In genomic region chr1:20569430-20569829, GRCm38 (mm10) we compare ENCODE assay signal across 25 mouse cellular contexts. TPM values are rescaled to one million over a fixed set of nuclear protein-coding genes. Genes with fewer than 3 reads are reported as not detected.
DNase-seq lines count a peak whose midpoint lies in the region; ATAC-seq and TF ChIP-seq lines count a peak whose summit lies in the region.
"Had no signal": no experiment of that assay in that cellular context is flagged by ENCODE, and none has a peak within 500 bp of the region (broad histone marks: within the 10 kb centered on the region; RNA-seq: fewer than 3 reads in every experiment).

No protein-coding gene starts in this region.

- no peak overlapping the region for H3K9ac ChIP-seq in hindbrain, embryonic 15.5 days
- H3K9ac ChIP-seq in hindbrain, embryonic 12.5 days = no peak overlapping the region
- H3K9ac ChIP-seq in kidney, embryonic 15.5 days = no peak overlapping the region
- no peak overlapping the region for H3K9ac ChIP-seq in midbrain, embryonic 15.5 days
- H3K9ac ChIP-seq in midbrain, postnatal 0 days (replicated peaks; ENCODE audit: low read length, poor library complexity, severe bottlenecking) = no peak overlapping the region
- H3K9ac ChIP-seq: embryonic facial prominence, embryonic 13.5 days; forebrain, embryonic 12.5 days; forebrain, embryonic 15.5 days; heart, embryonic 12.5 days; heart, embryonic 15.5 days had no signal

- H3K9me3 ChIP-seq in hindbrain, embryonic 15.5 days = no peaks in the 10 kb centered on the region
- H3K9me3 ChIP-seq in hindbrain, embryonic 12.5 days (replicated peaks) = no peaks in the 10 kb centered on the region
- H3K9me3 ChIP-seq in kidney, embryonic 15.5 days (replicated peaks) = no peaks in the 10 kb centered on the region
- no peaks in the 10 kb centered on the region for H3K9me3 ChIP-seq in midbrain, embryonic 15.5 days
- H3K9me3 ChIP-seq in midbrain, postnatal 0 days (ENCODE audit: low read length) = no peaks in the 10 kb centered on the region
- H3K9me3 ChIP-seq: embryonic facial prominence, embryonic 13.5 days; forebrain, embryonic 12.5 days; forebrain, embryonic 15.5 days; heart, embryonic 15.5 days had no signal

- H3K4me2 ChIP-seq in hindbrain, embryonic 15.5 days = no peak overlapping the region
- no peak overlapping the region for H3K4me2 ChIP-seq in hindbrain, embryonic 12.5 days (replicated peaks)
- H3K4me2 ChIP-seq in kidney, embryonic 15.5 days = no peak overlapping the region
- no peak overlapping the region for H3K4me2 ChIP-seq in midbrain, embryonic 15.5 days
- no peak overlapping the region for H3K4me2 ChIP-seq in midbrain, postnatal 0 days (ENCODE audit: low read depth, low read length, poor library complexity, severe bottlenecking)
- H3K4me2 ChIP-seq: embryonic facial prominence, embryonic 13.5 days; forebrain, embryonic 12.5 days; forebrain, embryonic 15.5 days; heart, embryonic 12.5 days; heart, embryonic 15.5 days had no signal

- H3K4me1 ChIP-seq in hindbrain, embryonic 15.5 days (replicated peaks) = no peaks in the 10 kb centered on the region
- no peaks in the 10 kb centered on the region for H3K4me1 ChIP-seq in hindbrain, embryonic 12.5 days
- no peaks in the 10 kb centered on the region for H3K4me1 ChIP-seq in kidney, embryonic 15.5 days
- H3K4me1 ChIP-seq in kidney, adult 2 months (ENCODE audit: control insufficient read depth, insufficient read depth, low read length) = no peaks in the 10 kb centered on the region
- H3K4me1 ChIP-seq in midbrain, embryonic 15.5 days = no peaks in the 10 kb centered on the region
- H3K4me1 ChIP-seq in midbrain, postnatal 0 days (ENCODE audit: insufficient read depth, low read length) = no peaks in the 10 kb centered on the region
- H3K4me1 ChIP-seq: embryonic facial prominence, embryonic 13.5 days; forebrain, embryonic 12.5 days; forebrain, embryonic 15.5 days; heart, embryonic 12.5 days; heart, embryonic 15.5 days had no signal

- WGBS in hindbrain, embryonic 15.5 days = 44% methylated on average over 3 of the region's 3 CpGs
- WGBS in hindbrain, embryonic 12.5 days = 41% methylated on average over 3 of the region's 3 CpGs
- WGBS in kidney, embryonic 15.5 days = 37% methylated on average over 3 of the region's 3 CpGs
- WGBS in kidney, adult 2 months = 30% methylated on average over 3 of the region's 3 CpGs
- 35% methylated on average over 3 of the region's 3 CpGs for WGBS in midbrain, embryonic 15.5 days
- 20% methylated on average over 3 of the region's 3 CpGs for WGBS in midbrain, postnatal 0 days

- no peaks in the 10 kb centered on the region for H3K27me3 ChIP-seq in hindbrain, embryonic 15.5 days
- H3K27me3 ChIP-seq in hindbrain, embryonic 12.5 days = no peaks in the 10 kb centered on the region
- H3K27me3 ChIP-seq in kidney, embryonic 15.5 days = no peaks in the 10 kb centered on the region
- no peaks in the 10 kb centered on the region for H3K27me3 ChIP-seq in kidney, adult 2 months (replicated peaks; ENCODE audit: control insufficient read depth, insufficient read depth, low read length)
- H3K27me3 ChIP-seq in midbrain, embryonic 15.5 days (replicated peaks) = no peaks in the 10 kb centered on the region
- no peaks in the 10 kb centered on the region for H3K27me3 ChIP-seq in midbrain, postnatal 0 days (ENCODE audit: insufficient read depth, low read length)
- H3K27me3 ChIP-seq: forebrain, embryonic 12.5 days; forebrain, embryonic 15.5 days; heart, embryonic 12.5 days; heart, embryonic 15.5 days had no signal

- H3K36me3 ChIP-seq in hindbrain, embryonic 15.5 days = no peaks in the 10 kb centered on the region
- no peaks in the 10 kb centered on the region for H3K36me3 ChIP-seq in hindbrain, embryonic 12.5 days
- H3K36me3 ChIP-seq in kidney, embryonic 15.5 days = peaks cover 8% of the 10 kb centered on the region; the same call in 1 of the 2 replicates
- H3K36me3 ChIP-seq in kidney, adult 2 months (ENCODE audit: control insufficient read depth, insufficient read depth, low read length) = no peaks in the 10 kb centered on the region; the same call in none of the 2 replicates
- no peaks in the 10 kb centered on the region for H3K36me3 ChIP-seq in midbrain, embryonic 15.5 days (replicated peaks)
- H3K36me3 ChIP-seq in midbrain, postnatal 0 days (ENCODE audit: insufficient read depth, low read length) = no peaks in the 10 kb centered on the region
- H3K36me3 ChIP-seq: embryonic facial prominence, embryonic 10.5 days; embryonic facial prominence, embryonic 13.5 days; forebrain, embryonic 12.5 days; forebrain, embryonic 15.5 days; heart, embryonic 12.5 days; heart, embryonic 15.5 days had no signal

- peak; percentile 54; the same call in 1 of the 2 replicates for ATAC-seq in hindbrain, embryonic 15.5 days (ENCODE audit: low FRiP score, low read depth)
- no peak for ATAC-seq in hindbrain, embryonic 12.5 days (ENCODE audit: low FRiP score)
- ATAC-seq in kidney, embryonic 15.5 days (replicated peaks; ENCODE audit: low FRiP score) = peak; percentile 70
- 0 out of 2 replicates have a peak, but pooled peaks have one; percentile 4 for ATAC-seq in midbrain, embryonic 15.5 days (replicated peaks)
- no peak; the same call in 1 of the 2 replicates for ATAC-seq in midbrain, postnatal 0 days (ENCODE audit: low FRiP score)
- ATAC-seq: activated CD4-positive, CD25-positive, alpha-beta regulatory T cell, adult 4 months; forebrain, embryonic 15.5 days had no signal

- TF ChIP-seq POLR2A in kidney, adult 2 months (IDR thresholded peaks at IDR 0.05; ENCODE audit: low read depth, low read length) = no peak

- no peak for TF ChIP-seq CTCF in kidney, adult 2 months (conservative IDR thresholded peaks at IDR 0.05; ENCODE audit: insufficient read depth, insufficient read length, low read depth, low read length)
- TF ChIP-seq CTCF in midbrain, postnatal 0 days (IDR thresholded peaks at IDR 0.05) = no peak

- no peak overlapping the region for H3K4me3 ChIP-seq in hindbrain, embryonic 15.5 days
- H3K4me3 ChIP-seq in hindbrain, embryonic 12.5 days = no peak overlapping the region
- no peak overlapping the region for H3K4me3 ChIP-seq in kidney, embryonic 15.5 days (replicated peaks)
- H3K4me3 ChIP-seq in kidney, adult 2 months (ENCODE audit: insufficient read depth, low read depth, low read length) = no peak overlapping the region
- no peak overlapping the region for H3K4me3 ChIP-seq in midbrain, embryonic 15.5 days
- no peak overlapping the region for H3K4me3 ChIP-seq in midbrain, postnatal 0 days (ENCODE audit: low read depth, low read length)
- H3K4me3 ChIP-seq: embryonic facial prominence, embryonic 10.5 days; embryonic facial prominence, embryonic 13.5 days; erythroblast, embryonic 14.5 days; forebrain, embryonic 12.5 days; forebrain, embryonic 15.5 days; heart, embryonic 12.5 days; heart, embryonic 15.5 days had no signal

- DNase-seq in kidney, adult 2 months = no peak
- DNase-seq in midbrain, postnatal 0 days (ENCODE audit: low spot score) = no peak
- DNase-seq: adrenal gland, adult 8-10 months; adrenal gland, postnatal 25 days; cerebellum, adult 11-12 months; cerebellum, adult 8-10 months; cerebellum, postnatal 10 days; cerebellum, postnatal 36 days; embryo, embryonic 11 days; gastrocnemius, postnatal 25 days; heart, adult 18-20 months; heart, postnatal 10 days; heart, postnatal 36 days had no signal

- H3K27ac ChIP-seq in hindbrain, embryonic 15.5 days (replicated peaks) = no peak overlapping the region
- no peak overlapping the region for H3K27ac ChIP-seq in hindbrain, embryonic 12.5 days
- 0 out of 2 replicates have a peak overlapping the region, but pooled peaks have one; percentile 16 for H3K27ac ChIP-seq in kidney, embryonic 15.5 days
- no peak overlapping the region for H3K27ac ChIP-seq in kidney, adult 2 months (ENCODE audit: insufficient read depth, low read depth, low read length)
- no peak overlapping the region for H3K27ac ChIP-seq in midbrain, embryonic 15.5 days
- H3K27ac ChIP-seq in midbrain, postnatal 0 days (ENCODE audit: low read depth, low read length) = no peak overlapping the region
- H3K27ac ChIP-seq: embryonic facial prominence, embryonic 10.5 days; embryonic facial prominence, embryonic 13.5 days; forebrain, embryonic 12.5 days; forebrain, embryonic 15.5 days; heart, embryonic 15.5 days had no signal

RNA-seq across cellular contexts. Expression of gene Pkhd1, which starts 48.4 kb away (rescaled TPM):
- 0.01 and 0.03 TPM in 2 replicates for polyA plus RNA-seq in hindbrain, embryonic 15.5 days (2015; fragmentation: Nextera tagmentation; extraction: Ambion mirVana)
- polyA plus RNA-seq in hindbrain, embryonic 12.5 days (2016; fragmentation: Nextera tagmentation; extraction: Ambion mirVana) = 0.01 TPM in 1 of 2 replicates, not detected in the other
- 5.5 and 6.4 TPM in 2 replicates for polyA plus RNA-seq in kidney, embryonic 15.5 days (2015; fragmentation: Nextera tagmentation; extraction: Ambion mirVana)
- polyA plus RNA-seq in kidney, adult 2 months (2012; rRNA removed) = 17.3 and 21.3 TPM in 2 replicates
- 0.10 TPM in 1 of 2 replicates, not detected in the other for polyA plus RNA-seq in midbrain, embryonic 15.5 days (2015; fragmentation: Nextera tagmentation; extraction: Ambion mirVana)
- 0.05 and 0.11 TPM in 2 replicates for total RNA-seq in midbrain, postnatal 0 days (2014; rRNA removed)
- polyA plus RNA-seq in midbrain, postnatal 0 days (2015; fragmentation: Nextera tagmentation; extraction: Ambion mirVana) = not detected in 2 replicates
- total RNA-seq: heart, adult 18-20 months; heart, postnatal 10 days; heart, postnatal 36 days had no signal
- polyA plus RNA-seq: embryonic facial prominence, embryonic 13.5 days; erythroblast, embryonic 14.5 days; heart, embryonic 12.5 days; heart, embryonic 15.5 days had no signal

Comparison
In these comparisons a context has a peak if more than half of its experiments do, and no peak if none do; other contexts are left out.
1. ATAC-seq: peak in hindbrain, embryonic 15.5 days (single experiment), kidney, embryonic 15.5 days (single experiment) and midbrain, embryonic 15.5 days (single experiment); none in hindbrain, embryonic 12.5 days (single experiment) and midbrain, postnatal 0 days (single experiment).